Mouse (Mus musculus) forebrain, embryonic 11.5 days (tissue): ENCODE data around the gene Slc35e4. TPM values are rescaled to one million over a fixed set of nuclear protein-coding genes. Genes with fewer than 3 reads are reported as not detected.

Source experiments
- ATAC-seq: fragments of 200-750 bp; cut with Nextera tagmentation; replicated peaks from 2 replicates; pipeline ENCODE4 v1.8.0; 2017; ENCODE audit warnings: moderate TSS enrichment; ENCODE audit not compliant: low FRiP score
- DNase-seq: peaks from one replicate; pipeline ENCODE4 v3.0.0-alpha.2; 2017; ENCODE audit warnings: low spot score
- H3K27ac ChIP-seq: fragments of 300-500 bp; sonication (generic); 2 replicates; pipeline ENCODE4 v1.5.1; 2014; ENCODE audit warnings: low read depth, low read length
- H3K27me3 ChIP-seq: fragments of 300-500 bp; sonication (generic); 2 replicates; pipeline ENCODE4 v1.6.1; 2014; ENCODE audit warnings: mild to moderate bottlenecking, low read length, mixed read lengths; ENCODE audit not compliant: control insufficient read depth, insufficient read depth
- H3K36me3 ChIP-seq: fragments of 300-500 bp; sonication (generic); 2 replicates; pipeline ENCODE4 v1.6.1; 2014; ENCODE audit warnings: mild to moderate bottlenecking, low read length, moderate library complexity, mixed read lengths; ENCODE audit not compliant: control insufficient read depth, insufficient read depth
- H3K4me1 ChIP-seq: fragments of 300-500 bp; sonication (generic); replicated peaks from 2 replicates; pipeline ENCODE4 v1.6.1; 2014; ENCODE audit warnings: low read length, mixed read lengths; ENCODE audit not compliant: control insufficient read depth, insufficient read depth
- H3K4me2 ChIP-seq: fragments of 300-500 bp; sonication (generic); 2 replicates; pipeline ENCODE4 v1.6.1; 2014; ENCODE audit warnings: low read depth, mild to moderate bottlenecking, low read length, moderate library complexity, mixed read lengths; ENCODE audit not compliant: severe bottlenecking
- H3K4me3 ChIP-seq: fragments of 300-500 bp; sonication (generic); 2 replicates; pipeline ENCODE4 v1.5.1; 2014; ENCODE audit warnings: low read depth, low read length
- H3K9ac ChIP-seq: fragments of 300-500 bp; sonication (generic); 2 replicates; pipeline ENCODE4 v1.6.1; 2014; ENCODE audit warnings: low read length
- H3K9me3 ChIP-seq: fragments of 300-500 bp; sonication (generic); 2 replicates; pipeline ENCODE4 v1.6.1; 2016; ENCODE audit warnings: low read length, mixed read lengths; ENCODE audit not compliant: control insufficient read depth
- WGBS: fragments of 180-500 bp; shearing (Covaris S2); extraction: QIAGEN DNeasy Blood & Tissue Kit; methylation state at CpG from one replicate; pipeline ENCODE4 v1.1.7; 2014; 5-methylcytosine and 5-hydroxymethylcytosine counted together
- polyA plus RNA-seq: library from polyadenylated mRNA; unstranded; fragments of >200 nt; fragmentation: Nextera tagmentation; extraction: Ambion mirVana; gene quantifications from 2 replicates; pipeline ENCODE4 v1.2.1, GENCODE M21; 2014

The Slc35e4 gene
- polyA plus RNA-seq, 1 experiment from 2014 or later, result 3.5 TPM

DNA sequence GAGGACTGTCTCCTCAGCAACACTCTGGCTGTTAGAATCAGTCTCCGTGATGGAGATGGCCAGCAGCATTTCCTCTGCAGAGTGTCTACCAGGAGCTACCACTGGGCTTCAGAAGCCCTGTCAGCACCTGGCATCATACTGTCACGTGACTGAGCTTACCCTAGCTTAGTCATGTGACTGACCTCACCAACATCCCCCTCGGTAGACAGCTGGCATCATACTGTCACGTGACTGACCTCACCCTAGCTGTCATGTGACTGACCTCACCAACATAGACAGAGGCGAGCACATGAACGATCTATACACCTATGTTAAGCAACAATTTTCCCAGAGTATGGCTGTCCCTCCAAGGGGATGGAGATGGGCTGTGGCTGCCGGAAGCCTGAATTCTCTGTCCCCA is 35.8 kb downstream of the Slc35e4 start:
- Histone ChIP-seq H3K9me3 (no peaks in the 10 kb centered on the region), H3K36me3 (no peaks in the 10 kb centered on the region), H3K4me3 (no peak overlapping the region), H3K27me3 (no peaks in the 10 kb centered on the region), H3K9ac (no peak overlapping the region), H3K4me2 (no peak overlapping the region), H3K4me1 (no peaks in the 10 kb centered on the region), H3K27ac (no peak overlapping the region)
- 80% methylated on average over 7 of the region's 7 CpGs for WGBS
- DNase-seq, result no peak
- ATAC-seq, result no peak

DNA sequence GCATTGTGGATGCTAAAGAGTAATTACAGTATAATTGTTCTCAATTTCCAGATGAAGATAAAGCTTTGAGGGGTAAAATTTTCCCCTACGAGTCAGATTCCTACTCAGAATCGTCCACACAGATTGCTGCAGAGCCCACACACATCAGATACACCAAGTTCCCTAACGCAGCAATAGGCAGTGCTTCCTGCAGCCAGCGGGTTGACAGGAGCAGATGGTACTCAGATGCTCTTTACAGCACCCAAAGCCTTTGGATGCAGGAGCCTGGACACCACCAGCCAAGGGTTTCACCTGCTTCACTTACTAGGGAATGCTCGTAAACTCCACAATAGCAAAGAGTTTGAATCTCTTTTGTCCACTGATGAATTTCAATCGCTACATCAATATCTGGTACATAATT is 38.0 kb downstream of the Slc35e4 start:
- Histone ChIP-seq H3K36me3 (no peaks in the 10 kb centered on the region), H3K9me3 (no peaks in the 10 kb centered on the region), H3K27me3 (no peaks in the 10 kb centered on the region), H3K9ac (no peak overlapping the region), H3K4me1 (no peaks in the 10 kb centered on the region), H3K4me3 (no peak overlapping the region), H3K27ac (no peak overlapping the region), H3K4me2 (no peak overlapping the region)
- ATAC-seq, result no peak
- no peak for DNase-seq
- 83% methylated on average over 6 of the region's 6 CpGs for WGBS

DNA sequence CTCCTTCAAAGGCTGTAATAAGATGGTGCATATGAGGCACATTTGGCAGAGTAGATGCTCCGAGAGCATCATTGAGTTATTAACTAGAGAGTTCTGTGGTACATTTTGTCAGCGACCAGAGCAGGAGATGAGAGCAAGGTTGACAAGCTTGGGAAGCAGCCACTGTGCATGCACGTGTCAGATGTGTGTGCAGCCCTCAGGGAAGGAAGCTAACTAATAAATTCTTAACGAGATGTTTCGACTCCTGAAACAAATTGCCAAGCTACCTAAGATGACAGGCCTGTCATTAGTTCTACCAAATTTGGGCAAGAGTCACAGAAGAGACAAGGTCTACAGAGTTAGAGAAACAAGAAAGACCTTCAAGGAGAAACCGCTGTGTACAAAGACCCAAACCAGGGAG is 50.1 kb downstream of the Slc35e4 start:
- H3K27me3 ChIP-seq, result 0 out of 2 replicates have a peak, but pooled peaks cover 2% of the 10 kb centered on the region
- H3K36me3 ChIP-seq, result no peaks in the 10 kb centered on the region
- peak overlapping the region; percentile 81 for H3K4me2 ChIP-seq
- H3K9me3 ChIP-seq, result no peaks in the 10 kb centered on the region
- ATAC-seq, result peak; percentile 34
- peak overlapping the region; percentile 33; the same call in 1 of the 2 replicates for H3K9ac ChIP-seq
- peak overlapping the region; percentile 39 for H3K4me3 ChIP-seq
- WGBS, result 44% methylated on average over 6 of the region's 6 CpGs
- peaks cover 5% of the 10 kb centered on the region; the same call in 1 of the 2 replicates for H3K4me1 ChIP-seq
- no peak overlapping the region for H3K27ac ChIP-seq
- DNase-seq, result no peak

DNA sequence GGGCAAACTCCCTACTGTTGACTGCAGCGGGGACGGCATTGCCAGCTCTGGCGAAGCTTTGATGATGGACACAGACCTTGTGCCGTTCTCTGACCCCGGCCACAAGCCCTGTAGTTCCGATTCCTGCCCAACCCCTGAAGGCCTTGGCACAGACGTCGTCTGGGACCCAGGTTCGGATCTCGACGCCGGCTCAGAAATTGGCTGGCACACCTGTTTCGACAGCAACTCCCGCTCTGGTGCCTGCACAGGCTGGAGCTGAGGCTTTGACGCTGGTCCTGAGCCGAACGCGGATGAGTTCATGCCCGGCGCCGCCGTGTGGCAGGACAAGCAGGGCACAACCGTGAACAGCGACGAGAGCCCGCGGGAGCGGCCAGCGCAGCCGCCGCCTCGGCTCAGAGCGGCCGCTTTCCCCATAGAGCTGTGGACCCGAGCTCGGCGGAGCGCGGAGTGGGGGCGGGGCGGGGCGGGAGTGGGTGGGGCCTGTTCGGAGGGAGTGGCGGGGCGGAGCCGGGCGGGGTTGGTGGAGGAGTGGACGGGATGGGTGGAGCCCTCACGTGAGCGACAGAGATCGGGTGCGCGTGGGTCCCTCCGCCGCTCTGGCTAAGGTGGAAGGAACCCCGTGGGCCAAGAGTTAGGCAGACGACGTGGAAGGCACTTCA is 50.9 kb downstream of the Slc35e4 start, which contains the start of gene Osbp2:
TSS of gene Osbp2 (minus strand) at position 450 of the 659 bp plus-strand sequence.
- 0 out of 2 replicates have a peak, but pooled peaks cover 2% of the 10 kb centered on the region for H3K27me3 ChIP-seq
- peak within 1 kb of the TSS; percentile 39 for H3K4me3 ChIP-seq
- H3K4me2 ChIP-seq, result peak within 1 kb of the TSS; percentile 81
- no peaks in the 10 kb centered on the region for H3K36me3 ChIP-seq
- H3K9ac ChIP-seq, result peak within 1 kb of the TSS; percentile 44
- no peaks in the 10 kb centered on the region for H3K9me3 ChIP-seq
- DNase-seq (peak; percentile 95), ATAC-seq (peak; percentile 94)
- peaks cover 5% of the 10 kb centered on the region; the same call in 1 of the 2 replicates for H3K4me1 ChIP-seq
- WGBS, result 2% methylated on average over 58 of the region's 58 CpGs
- H3K27ac ChIP-seq, result no peak within 1 kb of the TSS

DNA sequence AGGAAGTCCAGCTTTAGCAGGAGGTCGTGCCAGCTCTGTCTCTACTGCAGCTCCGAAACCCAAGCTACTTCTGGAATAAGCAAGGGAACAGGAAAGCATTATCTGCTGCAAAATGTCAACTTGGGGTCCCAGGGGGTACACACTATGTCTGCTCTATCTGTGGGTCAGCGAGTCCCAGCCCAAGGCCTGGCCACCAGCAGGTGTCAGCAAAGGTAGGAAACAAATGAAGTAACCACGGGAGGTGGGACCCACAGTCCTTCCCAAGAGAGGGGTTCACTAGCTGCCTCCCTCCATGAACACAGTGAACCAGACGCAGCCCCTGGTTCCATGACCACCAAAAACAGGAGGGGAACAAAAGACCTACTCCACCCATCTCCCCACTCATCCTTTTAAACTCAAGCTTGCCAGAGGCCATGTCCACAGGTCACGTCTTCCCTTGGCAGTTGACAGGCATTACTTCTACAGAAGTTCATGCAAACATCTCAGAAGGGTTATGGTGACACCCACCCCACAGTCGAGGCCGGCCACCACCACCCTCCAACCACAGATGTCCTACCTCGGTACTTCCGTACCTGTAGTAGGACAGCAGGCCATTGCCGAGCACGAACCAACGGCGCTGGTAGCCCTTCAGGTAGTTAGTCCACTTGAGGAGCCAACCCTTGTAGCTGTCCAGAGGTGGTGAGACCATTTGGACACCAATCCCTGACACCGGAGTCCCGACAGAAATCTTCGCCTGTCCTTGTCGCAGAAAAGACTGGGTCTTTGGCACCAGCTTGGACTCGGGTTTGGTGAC is 51.6 kb downstream of the Slc35e4 start:
- ATAC-seq (peak; percentile 37), DNase-seq (no peak)
- Histone ChIP-seq H3K4me1 (peaks cover 5% of the 10 kb centered on the region; the same call in 1 of the 2 replicates), H3K27ac (no peak overlapping the region), H3K9ac (no peak overlapping the region), H3K27me3 (0 out of 2 replicates have a peak, but pooled peaks cover 2% of the 10 kb centered on the region), H3K4me2 (peak overlapping the region; percentile 81; the same call in 1 of the 2 replicates), H3K9me3 (no peaks in the 10 kb centered on the region), H3K4me3 (peak overlapping the region; percentile 39), H3K36me3 (no peaks in the 10 kb centered on the region)
- 78% methylated on average over 19 of the region's 19 CpGs for WGBS

DNA sequence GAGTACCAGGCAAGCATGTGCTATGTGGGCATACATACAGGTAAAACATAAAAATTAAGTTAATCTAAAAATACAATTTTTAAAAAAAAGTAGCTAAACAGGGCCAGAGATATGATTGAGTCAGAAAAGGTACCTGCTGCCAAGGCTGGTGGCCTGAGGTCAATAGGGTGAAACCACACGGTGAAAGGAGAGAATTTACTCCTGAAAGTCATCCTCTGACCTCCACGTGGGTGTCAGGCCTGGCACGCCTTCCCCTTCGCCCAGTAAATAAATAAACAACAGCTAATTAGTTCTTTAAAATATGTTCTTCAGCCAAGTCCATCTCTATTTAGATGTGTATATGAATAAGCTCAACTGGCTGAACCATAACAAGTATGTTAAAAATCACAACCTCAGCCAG is 54.1 kb downstream of the Slc35e4 start:
- no peak for DNase-seq
- H3K27ac ChIP-seq, result no peak overlapping the region
- 0 out of 2 replicates have a peak, but pooled peaks cover 2% of the 10 kb centered on the region for H3K27me3 ChIP-seq
- H3K4me3 ChIP-seq, result no peak overlapping the region
- H3K4me2 ChIP-seq, result no peak overlapping the region
- no peak overlapping the region for H3K9ac ChIP-seq
- peaks cover 5% of the 10 kb centered on the region; the same call in 1 of the 2 replicates for H3K4me1 ChIP-seq
- no peaks in the 10 kb centered on the region for H3K36me3 ChIP-seq
- WGBS, result 80% methylated on average over 4 of the region's 4 CpGs
- no peaks in the 10 kb centered on the region for H3K9me3 ChIP-seq
- ATAC-seq, result no peak

DNA sequence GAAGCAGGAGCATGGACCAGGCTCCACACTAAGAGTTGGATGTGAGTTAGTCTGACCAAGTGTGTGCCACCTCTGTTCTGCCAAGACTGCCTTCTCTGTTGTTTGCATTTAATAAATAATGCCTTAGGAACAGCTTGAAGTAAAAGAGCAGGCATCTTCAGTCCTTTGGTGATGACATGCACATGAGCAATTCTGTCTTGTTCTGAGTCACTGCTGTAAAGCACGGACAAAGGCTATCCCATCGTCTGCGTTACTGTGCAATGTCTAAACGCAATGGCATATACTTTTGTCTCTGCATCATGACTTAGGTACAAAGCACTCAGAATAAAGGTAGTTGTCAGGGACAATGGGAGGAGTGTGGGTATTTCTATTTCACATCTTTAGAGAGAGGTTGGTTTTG is 54.7 kb downstream of the Slc35e4 start:
- Histone ChIP-seq H3K9ac (no peak overlapping the region), H3K4me1 (peaks cover 5% of the 10 kb centered on the region; the same call in 1 of the 2 replicates), H3K27ac (no peak overlapping the region), H3K9me3 (no peaks in the 10 kb centered on the region; the same call in 1 of the 2 replicates), H3K36me3 (no peaks in the 10 kb centered on the region), H3K4me3 (no peak overlapping the region), H3K27me3 (0 out of 2 replicates have a peak, but pooled peaks cover 2% of the 10 kb centered on the region), H3K4me2 (no peak overlapping the region)
- WGBS, result 91% methylated on average over 4 of the region's 4 CpGs
- DNase-seq (no peak), ATAC-seq (no peak)

DNA sequence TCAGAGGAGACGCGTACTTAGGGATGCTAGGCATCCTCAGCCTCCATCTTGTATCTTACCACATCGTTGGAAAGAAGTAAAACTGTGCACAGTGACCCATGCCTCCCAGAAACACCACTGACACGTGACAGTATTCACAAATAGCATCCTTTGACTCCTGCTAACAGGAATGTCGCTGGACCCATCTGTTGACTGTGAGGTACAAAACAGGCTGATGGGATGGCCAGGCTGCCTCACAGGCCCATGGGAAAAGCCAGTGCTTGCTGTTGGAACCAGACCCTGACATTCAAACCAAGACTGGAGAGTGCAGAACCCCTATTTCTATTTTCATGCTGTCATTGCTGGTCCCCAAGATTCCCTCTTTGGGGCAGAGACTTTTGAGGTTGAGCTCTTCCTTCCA is 56.6 kb downstream of the Slc35e4 start:
- Histone ChIP-seq H3K4me2 (no peak overlapping the region), H3K9ac (no peak overlapping the region)
- 77% methylated on average over 5 of the region's 5 CpGs for WGBS

More for the DNA sequence above, 56.6 kb downstream of the Slc35e4 start:
- ATAC-seq (no peak), DNase-seq (no peak)
- H3K4me3 ChIP-seq, result no peak overlapping the region
- no peaks in the 10 kb centered on the region for H3K4me1 ChIP-seq
- H3K27me3 ChIP-seq, result 0 out of 2 replicates have a peak, but pooled peaks cover under 1% of the 10 kb centered on the region
- no peaks in the 10 kb centered on the region; the same call in 1 of the 2 replicates for H3K9me3 ChIP-seq
- no peaks in the 10 kb centered on the region for H3K36me3 ChIP-seq
- no peak overlapping the region for H3K27ac ChIP-seq
